Mouse (Mus musculus): ENCODE data around the gene Lipn. TPM values are rescaled to one million over a fixed set of nuclear protein-coding genes. Genes with fewer than 3 reads are reported as not detected.
A peak's percentile ranks its signal among the peaks of the same experiment; 100 is the strongest.

Gene Lipn
- not detected for polyA plus RNA-seq (2021)

DNA sequence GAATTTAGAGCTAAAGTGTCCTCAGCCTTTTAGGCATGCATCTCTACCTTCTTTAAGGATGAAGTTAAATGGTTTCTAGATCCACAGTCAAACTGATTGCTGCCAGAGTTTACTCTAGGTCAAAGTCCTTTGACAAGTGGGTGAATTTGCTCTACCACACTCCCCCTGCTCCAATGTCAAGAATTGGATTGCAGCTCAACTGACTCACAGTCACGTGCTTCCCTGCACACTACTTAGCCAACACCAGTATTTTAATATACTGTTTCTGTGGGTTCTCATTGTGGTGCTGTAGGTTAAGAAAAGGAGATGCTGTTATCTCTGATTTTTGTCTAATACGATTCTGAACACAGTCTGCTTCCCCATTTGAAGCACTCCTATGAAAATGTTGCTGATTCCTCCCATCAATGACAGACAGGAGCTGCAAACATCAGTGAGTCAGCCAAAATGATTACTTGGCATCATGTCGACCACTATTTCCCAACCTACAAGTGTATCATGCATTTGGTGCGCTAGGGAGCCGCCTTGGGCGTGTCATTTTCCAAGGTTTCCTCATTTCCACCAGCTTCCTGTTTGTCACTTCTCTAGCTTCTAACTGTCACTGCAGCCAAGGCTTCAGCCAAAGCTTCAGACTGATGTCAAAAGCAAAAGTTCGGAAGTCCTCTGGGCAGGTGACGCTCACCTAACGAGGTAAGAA is at the start of gene Lipn:
Gene Lipn, plus strand, starts transcription at position 580 of the 694 bp plus-strand sequence.
- CTCF ChIA-PET: interaction anchor here (1.4 kb wide), 1 partner anchor 9 kb away, joined by 3 read pairs; no protein-coding TSS in a partner anchor
- ATAC-seq (no peak), DNase-seq (ENCODE audit: low read depth, low spot score) (no peak)
- POLR2A ChIA-PET: no interaction called here
- no peak for TF ChIP-seq CTCF (IDR thresholded peaks at IDR 0.05)
- in situ Hi-C loops (cut with MboI; ENCODE audit: low pct_unique_long_range_greater_than_20kb): no loop called here
- peaks cover 64% of the 10 kb centered on the region for H3K27me3 ChIP-seq

GRCm38 (mm10) chr19:34021440-34022172 is 45.6 kb upstream of the Lipn start:
- ChIA-PET CTCF (no interaction called here), POLR2A (no interaction called here)
- in situ Hi-C loops (cut with MboI; ENCODE audit: low pct_unique_long_range_greater_than_20kb): no loop called here
- H3K27me3 ChIP-seq: peaks cover 34% of the 10 kb centered on the region
- ATAC-seq: no peak
- no peak for TF ChIP-seq CTCF (IDR thresholded peaks at IDR 0.05)
- DNase-seq (ENCODE audit: low read depth, low spot score): no peak

DNA sequence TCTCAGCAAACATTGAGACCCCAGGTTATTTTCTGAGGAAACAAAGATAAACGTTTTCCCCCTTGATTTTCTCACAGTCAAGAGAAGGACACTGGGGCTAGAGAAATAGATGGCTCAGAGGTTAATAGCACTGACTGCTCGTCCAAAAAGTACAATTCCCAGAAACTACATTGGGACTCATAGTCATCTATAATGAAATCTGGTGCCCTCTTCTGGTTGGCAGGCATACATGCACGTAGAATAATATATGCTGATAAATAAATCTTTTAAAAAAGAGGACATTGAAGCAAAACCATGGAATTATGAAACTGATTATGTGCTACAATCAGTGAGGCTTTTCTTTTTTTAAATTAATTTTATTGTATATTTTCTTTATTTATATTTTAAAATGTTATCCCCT is 44.4 kb upstream of the Lipn start:
- in situ Hi-C loops (cut with MboI; ENCODE audit: low pct_unique_long_range_greater_than_20kb): no loop called here
- ChIA-PET CTCF (no interaction called here), POLR2A (no interaction called here)
- ATAC-seq: no peak
- H3K27me3 ChIP-seq: peaks cover 26% of the 10 kb centered on the region
- DNase-seq (ENCODE audit: low read depth, low spot score): no peak
- TF ChIP-seq CTCF (IDR thresholded peaks at IDR 0.05): peak; percentile 54

DNA sequence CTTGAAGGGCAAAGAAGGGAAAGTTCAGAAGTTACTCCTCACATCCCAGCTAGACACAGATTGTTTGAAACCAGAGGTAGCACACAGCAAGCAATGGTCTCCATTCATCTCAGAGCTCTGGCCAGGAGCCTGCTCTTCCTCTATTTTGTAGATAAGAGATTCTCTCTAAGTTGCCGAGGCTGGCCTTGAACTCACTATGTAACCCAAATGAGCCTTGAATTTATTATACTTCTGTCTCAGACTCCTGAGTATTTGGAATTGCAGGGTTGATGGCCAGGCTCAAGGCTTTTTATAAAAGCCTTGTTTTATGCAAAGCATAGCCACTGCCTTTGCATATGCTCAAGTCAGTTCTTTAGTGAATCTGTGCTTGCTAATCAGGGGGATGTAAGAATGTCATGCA is 27.4 kb upstream of the Lipn start:
- peaks cover 4% of the 10 kb centered on the region for H3K27me3 ChIP-seq
- TF ChIP-seq CTCF (IDR thresholded peaks at IDR 0.05): no peak
- ChIA-PET POLR2A (no interaction called here), CTCF (no interaction called here)
- ATAC-seq (no peak), DNase-seq (ENCODE audit: low read depth, low spot score) (no peak)
- in situ Hi-C loops (cut with MboI; ENCODE audit: low pct_unique_long_range_greater_than_20kb): no loop called here

DNA sequence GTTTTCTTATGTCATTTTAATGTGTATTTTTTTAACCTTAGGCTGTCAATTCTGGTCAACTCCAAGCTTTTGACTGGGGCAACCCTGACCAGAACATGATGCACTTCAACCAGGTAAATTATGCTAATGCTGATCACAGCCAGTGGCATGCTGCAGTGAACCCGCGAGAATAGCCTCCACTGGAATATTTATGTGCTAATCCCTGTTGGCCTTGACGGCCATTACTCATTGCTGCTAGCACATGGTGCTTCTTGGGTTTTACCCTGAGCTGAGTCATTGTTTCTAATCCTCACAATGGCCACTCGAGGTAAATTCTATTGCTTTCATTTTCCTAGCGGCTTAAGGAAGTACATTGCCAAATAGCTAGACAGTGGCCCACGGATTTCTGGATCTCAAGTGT is 24.1 kb upstream of the Lipn start:
- DNase-seq (ENCODE audit: low read depth, low spot score) (peak; percentile 27), ATAC-seq (peak; percentile 82)
- in situ Hi-C loops (cut with MboI; ENCODE audit: low pct_unique_long_range_greater_than_20kb): no loop called here
- H3K27me3 ChIP-seq: peaks cover 4% of the 10 kb centered on the region
- ChIA-PET POLR2A (interaction anchor here (0.6 kb wide), 1 partner anchor 13 kb away, joined by 5 read pairs; no protein-coding TSS in a partner anchor), CTCF (interaction anchor here (1.0 kb wide), 1 partner anchor 11 kb away, joined by 3 read pairs; no protein-coding TSS in a partner anchor)
- TF ChIP-seq CTCF (IDR thresholded peaks at IDR 0.05): no peak

- POLR2A ChIA-PET: no interaction called here
- CTCF ChIA-PET: no interaction called here
- ATAC-seq (no peak), DNase-seq (ENCODE audit: low read depth, low spot score) (no peak)
- TF ChIP-seq CTCF (IDR thresholded peaks at IDR 0.05): no peak
- in situ Hi-C loops (cut with MboI; ENCODE audit: low pct_unique_long_range_greater_than_20kb): no loop called here
- no peaks in the 10 kb centered on the region for H3K27me3 ChIP-seq
Observed at GRCm38 (mm10) chr19:34049371-34050039, 17.7 kb upstream of the Lipn start.

GRCm38 (mm10) chr19:34051502-34051901 is 15.7 kb upstream of the Lipn start:
- in situ Hi-C loops (cut with MboI; ENCODE audit: low pct_unique_long_range_greater_than_20kb): no loop called here
- POLR2A ChIA-PET: no interaction called here

GRCm38 (mm10) chr19:34063547-34063946 is 3.6 kb upstream of the Lipn start:
- ChIA-PET POLR2A (no interaction called here), CTCF (interaction anchor here (2.2 kb wide), 1 partner anchor 21 kb away, joined by 5 read pairs; no protein-coding TSS in a partner anchor)
- ATAC-seq (no peak), DNase-seq (ENCODE audit: low read depth, low spot score) (no peak)
- H3K27me3 ChIP-seq: peaks cover 35% of the 10 kb centered on the region
- no peak for TF ChIP-seq CTCF (IDR thresholded peaks at IDR 0.05)
- in situ Hi-C loops (cut with MboI; ENCODE audit: low pct_unique_long_range_greater_than_20kb): no loop called here

More at GRCm38 (mm10) chr19:34051502-34051901, 15.7 kb upstream of the Lipn start:
- TF ChIP-seq CTCF (IDR thresholded peaks at IDR 0.05): no peak
- peaks cover 6% of the 10 kb centered on the region for H3K27me3 ChIP-seq
- DNase-seq (ENCODE audit: low read depth, low spot score): peak; percentile 81
- peak; percentile 99 for ATAC-seq
- CTCF ChIA-PET: no interaction called here

DNA sequence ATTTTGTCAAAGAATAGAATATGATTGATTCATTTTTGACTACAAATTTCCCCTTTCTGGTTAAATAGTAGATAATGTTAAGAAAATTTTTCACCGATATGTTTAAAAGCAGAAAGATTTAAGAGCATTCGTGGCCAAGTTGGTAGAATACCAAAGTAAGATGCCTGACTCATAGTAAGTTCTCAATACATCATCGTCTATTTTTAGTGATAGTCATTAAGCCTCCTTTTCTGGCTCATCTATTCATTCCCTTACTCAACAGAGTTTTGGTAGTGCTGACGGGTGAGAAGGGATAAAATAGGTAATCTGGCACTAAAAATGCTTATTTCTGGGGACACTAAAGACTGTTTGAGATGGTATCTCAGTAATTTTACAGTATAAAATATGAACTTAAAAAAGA is 3.1 kb upstream of the Lipn start:
- in situ Hi-C loops (cut with MboI; ENCODE audit: low pct_unique_long_range_greater_than_20kb): no loop called here
- no peak for DNase-seq (ENCODE audit: low read depth, low spot score)
- no peak for ATAC-seq
- POLR2A ChIA-PET: no interaction called here
- no peak for TF ChIP-seq CTCF (IDR thresholded peaks at IDR 0.05)
- CTCF ChIA-PET: interaction anchor here (2.2 kb wide), 1 partner anchor 20 kb away, joined by 5 read pairs; no protein-coding TSS in a partner anchor
- peaks cover 40% of the 10 kb centered on the region for H3K27me3 ChIP-seq

GRCm38 (mm10) chr19:34074239-34074638 is 7.1 kb downstream of the Lipn start:
- no peak for TF ChIP-seq CTCF (IDR thresholded peaks at IDR 0.05)
- ChIA-PET CTCF (interaction anchor here (1.2 kb wide), 1 partner anchor 13 kb away, joined by 5 read pairs; no protein-coding TSS in a partner anchor), POLR2A (no interaction called here)
- no peak for DNase-seq (ENCODE audit: low read depth, low spot score)
- no peak for ATAC-seq
- H3K27me3 ChIP-seq: peaks cover 55% of the 10 kb centered on the region
- in situ Hi-C loops (cut with MboI; ENCODE audit: low pct_unique_long_range_greater_than_20kb): no loop called here

GRCm38 (mm10) chr19:34078130-34078529 is 11.0 kb downstream of the Lipn start:
- ChIA-PET CTCF (no interaction called here), POLR2A (no interaction called here)
- no peak for ATAC-seq
- in situ Hi-C loops (cut with MboI; ENCODE audit: low pct_unique_long_range_greater_than_20kb): no loop called here
- H3K27me3 ChIP-seq: peaks cover 53% of the 10 kb centered on the region
- DNase-seq (ENCODE audit: low read depth, low spot score): no peak
- TF ChIP-seq CTCF (IDR thresholded peaks at IDR 0.05): no peak

All from Patski (cell line).